Mouse (Mus musculus) lung, adult 2 months (tissue): ENCODE results near the gene Tbc1d10b.

Experiments used
- CTCF ChIP-seq: fragments of 200-500 bp; IDR thresholded peaks from 2 replicates; pipeline ENCODE4 v1.5.1; 2011; ENCODE audit warnings: mild to moderate bottlenecking, low read length, control low read depth; ENCODE audit not compliant: insufficient read depth
- POLR2A ChIP-seq: fragments of 200-500 bp; IDR thresholded peaks from 2 replicates; pipeline ENCODE4 v1.6.1; 2011; ENCODE audit warnings: low read depth, mild to moderate bottlenecking, control low read depth, low read length, borderline replicate concordance; ENCODE audit errors: extremely low read depth

GRCm38 (mm10) chr7:127153477-127153876, 54.8 kb downstream of the Tbc1d10b start:
- TF ChIP-seq CTCF (no peak), POLR2A (no peak)
